Mouse (Mus musculus): Measurements from ENCODE around the gene Gm9112. TPM values are rescaled to one million over a fixed set of nuclear protein-coding genes. Genes with fewer than 3 reads are reported as not detected.
"Not testable (repeated sequence)": the region's sequence is repeated elsewhere in the genome, so short reads cannot be mapped to it uniquely, and the experiment has no call there.

Gm9112 gene
- not detected in 2 replicates for polyA plus RNA-seq (2014; fragmentation: Nextera tagmentation; extraction: Ambion mirVana)

GRCm38 (mm10) chrX:102707535-102707934 is at the start of gene Gm9112, which contains the start of gene Dmrtc1b:
Gene Gm9112 (minus strand): TSS chrX:102707635.
Gene Dmrtc1b (plus strand): TSS chrX:102707865.
- H3K4me1 ChIP-seq (ENCODE audit: control insufficient read depth, insufficient read depth, low read length); H3K9ac ChIP-seq (ENCODE audit: low read depth, low read length); H3K27me3 ChIP-seq (replicated peaks; ENCODE audit: control insufficient read depth, insufficient read depth, low read length); H3K4me3 ChIP-seq (ENCODE audit: low read depth, low read length); H3K9me3 ChIP-seq (ENCODE audit: control insufficient read depth, low read length); ATAC-seq (ENCODE audit: low read depth); DNase-seq (ENCODE audit: low spot score); H3K4me2 ChIP-seq (ENCODE audit: low read depth, low read length); H3K36me3 ChIP-seq (ENCODE audit: control insufficient read depth, insufficient read depth, low read length); H3K27ac ChIP-seq (replicated peaks; ENCODE audit: low read depth, low read length): not testable (repeated sequence)
- 70% methylated on average over 7 of the region's 10 CpGs for WGBS

GRCm38 (mm10) chrX:102724226-102724625 is 16.8 kb upstream of the Gm9112 start:
- H3K9me3 ChIP-seq (ENCODE audit: control insufficient read depth, low read length); H3K36me3 ChIP-seq (ENCODE audit: control insufficient read depth, insufficient read depth, low read length); H3K4me1 ChIP-seq (ENCODE audit: control insufficient read depth, insufficient read depth, low read length); H3K4me3 ChIP-seq (ENCODE audit: low read depth, low read length); H3K9ac ChIP-seq (ENCODE audit: low read depth, low read length); ATAC-seq (ENCODE audit: low read depth); DNase-seq (ENCODE audit: low spot score); H3K4me2 ChIP-seq (ENCODE audit: low read depth, low read length); H3K27ac ChIP-seq (replicated peaks; ENCODE audit: low read depth, low read length); H3K27me3 ChIP-seq (replicated peaks; ENCODE audit: control insufficient read depth, insufficient read depth, low read length): not testable (repeated sequence)
- WGBS = 93% methylated on average over 6 of the region's 6 CpGs

GRCm38 (mm10) chrX:102700636-102701035 is 6.8 kb downstream of the Gm9112 start:
- not testable (repeated sequence) for H3K27me3 ChIP-seq (replicated peaks; ENCODE audit: control insufficient read depth, insufficient read depth, low read length); H3K9ac ChIP-seq (ENCODE audit: low read depth, low read length); H3K9me3 ChIP-seq (ENCODE audit: control insufficient read depth, low read length); H3K4me2 ChIP-seq (ENCODE audit: low read depth, low read length); H3K4me3 ChIP-seq (ENCODE audit: low read depth, low read length); H3K27ac ChIP-seq (replicated peaks; ENCODE audit: low read depth, low read length); H3K36me3 ChIP-seq (ENCODE audit: control insufficient read depth, insufficient read depth, low read length); ATAC-seq (ENCODE audit: low read depth); H3K4me1 ChIP-seq (ENCODE audit: control insufficient read depth, insufficient read depth, low read length)
- WGBS = 76% methylated on average over 3 of the region's 3 CpGs
- DNase-seq (ENCODE audit: low spot score) = peak; percentile 7

- H3K36me3 ChIP-seq (ENCODE audit: control insufficient read depth, insufficient read depth, low read length); H3K9ac ChIP-seq (ENCODE audit: low read depth, low read length); H3K4me1 ChIP-seq (ENCODE audit: control insufficient read depth, insufficient read depth, low read length); H3K27ac ChIP-seq (replicated peaks; ENCODE audit: low read depth, low read length); H3K27me3 ChIP-seq (replicated peaks; ENCODE audit: control insufficient read depth, insufficient read depth, low read length); H3K9me3 ChIP-seq (ENCODE audit: control insufficient read depth, low read length); H3K4me3 ChIP-seq (ENCODE audit: low read depth, low read length); H3K4me2 ChIP-seq (ENCODE audit: low read depth, low read length); ATAC-seq (ENCODE audit: low read depth): not testable (repeated sequence)
- DNase-seq (ENCODE audit: low spot score) = peak; percentile 11
- 28% methylated on average over 4 of the region's 4 CpGs for WGBS
Observed at GRCm38 (mm10) chrX:102689252-102689651, 18.2 kb downstream of the Gm9112 start.

DNA sequence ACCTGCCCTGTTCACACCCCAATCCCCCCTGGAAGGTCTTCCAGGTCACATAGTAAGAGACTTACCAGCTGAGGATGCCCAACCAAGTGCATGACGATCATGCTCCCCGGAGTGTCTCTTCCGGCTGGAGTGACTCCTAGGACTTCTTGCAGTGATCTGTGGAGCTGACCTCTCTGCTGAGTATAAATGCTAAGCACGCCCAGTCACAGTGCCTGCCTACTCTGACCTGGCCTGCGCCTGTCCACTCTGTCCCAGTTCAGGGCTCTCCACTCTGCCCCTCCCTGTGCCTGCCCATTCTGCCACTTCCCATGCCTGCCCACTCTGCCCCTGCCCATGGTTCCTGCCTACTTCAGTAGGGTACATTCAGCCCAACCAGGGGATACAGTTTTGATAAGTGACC is 20.6 kb downstream of the Gm9112 start, which contains the start of gene Gm3880:
Gene Gm3880 (minus strand): TSS at position 101 of the 400 bp plus-strand sequence.
- not testable (repeated sequence) for H3K27me3 ChIP-seq (replicated peaks; ENCODE audit: control insufficient read depth, insufficient read depth, low read length); H3K9me3 ChIP-seq (ENCODE audit: control insufficient read depth, low read length); H3K27ac ChIP-seq (replicated peaks; ENCODE audit: low read depth, low read length); H3K4me3 ChIP-seq (ENCODE audit: low read depth, low read length); H3K4me1 ChIP-seq (ENCODE audit: control insufficient read depth, insufficient read depth, low read length); H3K9ac ChIP-seq (ENCODE audit: low read depth, low read length); ATAC-seq (ENCODE audit: low read depth); DNase-seq (ENCODE audit: low spot score); H3K36me3 ChIP-seq (ENCODE audit: control insufficient read depth, insufficient read depth, low read length); H3K4me2 ChIP-seq (ENCODE audit: low read depth, low read length)
- 91% methylated on average over 4 of the region's 5 CpGs for WGBS

DNA sequence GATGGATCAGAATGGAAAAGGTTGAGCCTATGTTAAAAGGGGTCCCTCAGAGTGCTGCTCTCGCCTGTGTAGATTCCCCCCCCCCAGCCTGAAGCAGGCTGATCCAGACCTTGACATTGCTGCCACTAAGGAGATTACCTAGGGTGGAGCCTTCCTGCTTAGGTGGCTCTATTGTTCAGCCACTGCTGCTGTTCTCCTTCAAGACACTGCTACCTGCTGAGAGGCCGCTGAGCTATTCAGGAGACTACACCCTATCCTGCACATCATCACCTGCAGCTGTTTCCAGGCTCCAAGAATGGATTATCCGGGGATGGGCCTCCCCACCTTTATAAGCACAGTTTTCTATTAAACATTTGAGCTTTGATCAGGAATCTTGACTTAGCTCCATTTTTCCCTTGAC is 22.7 kb downstream of the Gm9112 start:
- H3K27ac ChIP-seq (replicated peaks; ENCODE audit: low read depth, low read length); H3K9ac ChIP-seq (ENCODE audit: low read depth, low read length); H3K4me3 ChIP-seq (ENCODE audit: low read depth, low read length); H3K36me3 ChIP-seq (ENCODE audit: control insufficient read depth, insufficient read depth, low read length); DNase-seq (ENCODE audit: low spot score); H3K9me3 ChIP-seq (ENCODE audit: control insufficient read depth, low read length); ATAC-seq (ENCODE audit: low read depth); H3K4me1 ChIP-seq (ENCODE audit: control insufficient read depth, insufficient read depth, low read length); H3K27me3 ChIP-seq (replicated peaks; ENCODE audit: control insufficient read depth, insufficient read depth, low read length); H3K4me2 ChIP-seq (ENCODE audit: low read depth, low read length): not testable (repeated sequence)
- WGBS = 46% methylated on average over 3 of the region's 3 CpGs

DNA sequence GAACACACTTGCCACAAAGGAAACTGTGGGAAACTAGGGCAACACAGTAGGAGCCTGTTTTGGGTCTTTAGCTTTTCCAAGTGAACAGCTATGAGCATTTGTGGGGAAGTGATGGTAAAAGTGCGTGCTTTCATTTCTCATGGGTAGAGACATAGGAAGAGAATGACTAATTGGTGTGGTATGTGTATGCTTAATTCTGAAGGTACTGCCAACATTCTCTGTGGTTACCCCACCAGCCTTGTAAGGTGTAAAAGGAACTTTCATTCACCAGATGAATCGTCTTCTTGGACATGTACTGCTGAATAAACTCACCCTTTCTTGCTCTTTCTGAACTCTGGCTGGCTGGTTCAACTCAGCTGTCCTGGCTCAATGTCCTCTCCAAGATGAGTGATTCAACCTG is 40.8 kb downstream of the Gm9112 start:
- DNase-seq (ENCODE audit: low spot score) (no peak), ATAC-seq (ENCODE audit: low read depth) (no peak)
- no peak overlapping the region for H3K4me2 ChIP-seq (ENCODE audit: low read depth, low read length)
- H3K9ac ChIP-seq (ENCODE audit: low read depth, low read length) = no peak overlapping the region
- H3K4me1 ChIP-seq (ENCODE audit: control insufficient read depth, insufficient read depth, low read length) = no peaks in the 10 kb centered on the region
- no peak overlapping the region for H3K27ac ChIP-seq (replicated peaks; ENCODE audit: low read depth, low read length)
- H3K9me3 ChIP-seq (ENCODE audit: control insufficient read depth, low read length) = no peaks in the 10 kb centered on the region
- H3K4me3 ChIP-seq (ENCODE audit: low read depth, low read length) = no peak overlapping the region
- no peaks in the 10 kb centered on the region for H3K27me3 ChIP-seq (replicated peaks; ENCODE audit: control insufficient read depth, insufficient read depth, low read length)
- WGBS = 80% methylated on average over 2 of the region's 2 CpGs
- H3K36me3 ChIP-seq (ENCODE audit: control insufficient read depth, insufficient read depth, low read length) = no peaks in the 10 kb centered on the region

DNA sequence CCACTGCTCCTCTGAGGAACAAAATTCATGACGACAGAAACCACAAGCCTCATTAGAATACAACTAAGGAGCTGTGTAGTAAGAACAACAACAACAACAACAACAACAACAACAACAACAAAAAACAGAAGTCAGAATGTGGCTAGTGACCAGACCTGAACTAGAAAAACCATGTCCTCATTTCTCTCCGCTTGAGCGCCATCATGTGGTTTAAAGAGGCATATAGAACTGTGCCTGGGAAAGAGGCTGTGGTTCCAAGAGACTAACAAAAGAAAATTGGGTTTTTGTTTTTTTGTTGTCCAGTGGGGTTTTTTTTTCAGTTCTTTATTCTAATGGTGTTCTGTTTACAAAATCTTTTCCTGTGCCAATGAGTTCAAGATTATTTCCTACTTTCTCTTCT is 46.7 kb downstream of the Gm9112 start:
- ATAC-seq (ENCODE audit: low read depth) (no peak), DNase-seq (ENCODE audit: low spot score) (no peak)
- WGBS = 33% methylated on average over 3 of the region's 3 CpGs
- H3K36me3 ChIP-seq (ENCODE audit: control insufficient read depth, insufficient read depth, low read length) = no peaks in the 10 kb centered on the region
- no peaks in the 10 kb centered on the region for H3K27me3 ChIP-seq (replicated peaks; ENCODE audit: control insufficient read depth, insufficient read depth, low read length)
- no peak overlapping the region for H3K4me3 ChIP-seq (ENCODE audit: low read depth, low read length)
- H3K4me1 ChIP-seq (ENCODE audit: control insufficient read depth, insufficient read depth, low read length) = no peaks in the 10 kb centered on the region
- H3K4me2 ChIP-seq (ENCODE audit: low read depth, low read length) = no peak overlapping the region
- H3K9ac ChIP-seq (ENCODE audit: low read depth, low read length) = no peak overlapping the region
- no peak overlapping the region for H3K27ac ChIP-seq (replicated peaks; ENCODE audit: low read depth, low read length)
- no peaks in the 10 kb centered on the region for H3K9me3 ChIP-seq (ENCODE audit: control insufficient read depth, low read length)
